Comparison of ENCODE assay signal across 33 mouse cellular contexts in genomic region chr1:176029063-176029462, GRCm38 (mm10). TPM values are rescaled to one million over a fixed set of nuclear protein-coding genes. Genes with fewer than 3 reads are reported as not detected.
"Had no signal": no experiment of that assay in that cellular context is flagged by ENCODE, and none has a peak within 500 bp of the region (broad histone marks: within the 10 kb centered on the region; RNA-seq: fewer than 3 reads in every experiment).

No protein-coding gene starts in this region.

- DNase-seq: gastrocnemius, adult 2 months; gastrocnemius, postnatal 10 days; gastrocnemius, postnatal 25 days; heart, adult 18-20 months; heart, postnatal 10 days; heart, postnatal 4 days; kidney, adult 11 months; kidney, adult 2 months; kidney, adult 9 months; kidney, postnatal 14 days; kidney, postnatal 36 days; left cerebral cortex, postnatal 4 days had no signal

- H3K9me3 ChIP-seq: heart, embryonic 10.5 days; heart, embryonic 12.5 days; hindbrain, embryonic 10.5 days; hindbrain, embryonic 12.5 days; intestine, embryonic 15.5 days; kidney, embryonic 15.5 days; limb, embryonic 13.5 days; limb, embryonic 15.5 days; liver, embryonic 12.5 days had no signal

- H3K36me3 ChIP-seq: heart, embryonic 10.5 days; heart, embryonic 12.5 days; hindbrain, embryonic 10.5 days; hindbrain, embryonic 12.5 days; intestine, embryonic 15.5 days; kidney, embryonic 15.5 days; limb, embryonic 13.5 days; limb, embryonic 15.5 days; liver, embryonic 12.5 days had no signal

- H3K27ac ChIP-seq: gastrocnemius, adult 2 months; heart, embryonic 10.5 days; hindbrain, embryonic 10.5 days; hindbrain, embryonic 12.5 days; hindbrain, embryonic 14.5 days; intestine, embryonic 15.5 days; kidney, embryonic 15.5 days; kidney, postnatal 0 days; limb, embryonic 13.5 days; limb, embryonic 15.5 days; liver, embryonic 12.5 days; liver, embryonic 14.5 days had no signal

- ATAC-seq: hindbrain, embryonic 16.5 days; inflammation-experienced regulatory T-cells, adult 6 months; intestine, embryonic 15.5 days; liver, embryonic 12.5 days had no signal

- H3K9ac ChIP-seq: heart, embryonic 12.5 days; hindbrain, embryonic 12.5 days; hindbrain, embryonic 14.5 days; intestine, embryonic 15.5 days; kidney, embryonic 15.5 days; limb, embryonic 13.5 days; limb, embryonic 15.5 days; liver, embryonic 12.5 days; liver, embryonic 14.5 days had no signal

- H3K4me1 ChIP-seq: heart, embryonic 10.5 days; heart, embryonic 12.5 days; hindbrain, embryonic 10.5 days; hindbrain, embryonic 12.5 days; intestine, embryonic 15.5 days; kidney, embryonic 15.5 days; limb, embryonic 13.5 days; limb, embryonic 15.5 days; liver, embryonic 12.5 days had no signal

- H3K4me3 ChIP-seq: gastrocnemius, adult 2 months; heart, embryonic 10.5 days; heart, embryonic 12.5 days; hindbrain, embryonic 10.5 days; hindbrain, embryonic 12.5 days; intestine, embryonic 15.5 days; kidney, embryonic 15.5 days; limb, embryonic 13.5 days; limb, embryonic 15.5 days; liver, embryonic 12.5 days had no signal

- H3K27me3 ChIP-seq: heart, embryonic 12.5 days; hindbrain, embryonic 12.5 days; intestine, embryonic 15.5 days; kidney, embryonic 15.5 days; limb, embryonic 13.5 days; limb, embryonic 15.5 days; liver, embryonic 12.5 days had no signal

RNA-seq across cellular contexts. Expression of gene Rbm8a2, which starts 50.1 kb away (rescaled TPM):
- total RNA-seq: gastrocnemius, adult 2 months; gastrocnemius, postnatal 25 days; heart, adult 18-20 months; heart, adult 8-10 months; heart, postnatal 10 days; heart, postnatal 25 days; heart, postnatal 4 days; layer of hippocampus, adult 18-20 months; layer of hippocampus, postnatal 10 days; layer of hippocampus, postnatal 25 days; left cerebral cortex, adult 18-20 months; liver, adult 2 months had no signal
- polyA plus RNA-seq: kidney, adult 2 months; liver, adult 2 months had no signal
